In the genomic region with DNA sequence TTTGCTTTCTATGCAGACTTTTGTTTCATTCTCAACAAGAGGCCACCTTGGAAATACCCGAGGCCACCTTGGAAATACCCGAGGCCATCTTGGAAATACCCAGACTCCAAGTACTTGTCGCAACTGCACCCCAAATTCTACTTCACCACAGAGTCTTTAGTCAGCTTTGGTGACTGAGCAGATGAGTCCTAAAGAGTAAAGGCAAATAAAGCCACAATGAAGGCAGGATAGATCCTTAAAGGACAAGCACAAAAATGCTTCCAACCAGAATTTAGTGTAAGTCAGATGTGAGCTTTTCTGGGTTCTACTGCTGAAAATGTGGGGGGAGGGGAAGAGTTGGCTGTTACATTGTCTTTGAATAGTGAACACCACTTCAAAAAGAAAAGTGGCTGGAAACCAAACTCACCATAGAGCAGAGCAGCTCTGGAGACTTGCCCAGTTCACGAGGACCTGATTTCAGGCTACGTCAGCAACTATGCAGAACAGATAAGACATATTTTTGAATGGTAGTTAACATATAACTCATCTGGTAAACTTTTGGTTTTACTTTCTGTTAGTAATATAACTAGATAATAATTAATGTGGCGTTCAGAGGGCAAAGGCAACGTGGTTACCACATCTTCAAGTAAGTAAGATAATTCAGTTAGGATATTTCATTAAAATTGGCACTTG, we compare ENCODE assay signal across 20 mouse cellular contexts. TPM values are rescaled to one million over a fixed set of nuclear protein-coding genes. Genes with fewer than 3 reads are reported as not detected.
DNase-seq lines count a peak whose midpoint lies in the region; ATAC-seq and TF ChIP-seq lines count a peak whose summit lies in the region.
"Had no signal": no experiment of that assay in that cellular context is flagged by ENCODE, and none has a peak within 500 bp of the region (broad histone marks: within the 10 kb centered on the region; RNA-seq: fewer than 3 reads in every experiment).

No protein-coding gene starts in this region.

- no peaks in the 10 kb centered on the region for H3K36me3 ChIP-seq in kidney, embryonic 16.5 days (ENCODE audit: insufficient read depth, low read length)
- no peaks in the 10 kb centered on the region for H3K36me3 ChIP-seq in forebrain, embryonic 10.5 days (replicated peaks)
- H3K36me3 ChIP-seq in midbrain, embryonic 16.5 days (ENCODE audit: control insufficient read depth, insufficient read depth, low read length) = no peaks in the 10 kb centered on the region
- H3K36me3 ChIP-seq: embryonic facial prominence, embryonic 12.5 days; hindbrain, embryonic 12.5 days; liver, embryonic 13.5 days; neural tube, embryonic 15.5 days; stomach, embryonic 15.5 days had no signal

- peak; percentile 11 to 63 for DNase-seq in kidney, adult 8-10 months
- DNase-seq in brain, embryonic 14.5 days (ENCODE audit: low read depth) = peak; percentile 15
- peak; percentile 22 for DNase-seq in kidney, postnatal 14 days
- no peak for DNase-seq in forebrain, embryonic 10.5 days (ENCODE audit: extremely low spot score, low spot score)
- DNase-seq: cerebellum, adult 11 months; cerebellum, postnatal 36 days; layer of hippocampus, postnatal 36 days; left cerebral cortex, postnatal 4 days; liver, embryonic 13.5 days; thymus, postnatal 25 days had no signal

- no peaks in the 10 kb centered on the region for H3K4me1 ChIP-seq in kidney, embryonic 16.5 days (ENCODE audit: insufficient read depth, low read length)
- no peaks in the 10 kb centered on the region for H3K4me1 ChIP-seq in forebrain, embryonic 10.5 days
- H3K4me1 ChIP-seq in midbrain, embryonic 16.5 days (ENCODE audit: control insufficient read depth, insufficient read depth, low read length) = no peaks in the 10 kb centered on the region
- H3K4me1 ChIP-seq: embryonic facial prominence, embryonic 12.5 days; hindbrain, embryonic 12.5 days; liver, embryonic 13.5 days; neural tube, embryonic 15.5 days; stomach, embryonic 15.5 days had no signal

- ATAC-seq in kidney, embryonic 16.5 days (ENCODE audit: low FRiP score, low TSS enrichment) = no peak
- ATAC-seq in CD4-positive, CD25-positive, alpha-beta regulatory T cell, adult 4 months = peak; percentile 83
- no peak for ATAC-seq in monocyte, adult 5-6 weeks (replicated peaks; ENCODE audit: insufficient number of reproducible peaks, low FRiP score, low TSS enrichment, poor library complexity, severe bottlenecking)
- ATAC-seq in midbrain, embryonic 16.5 days = no peak
- ATAC-seq: Patski had no signal

- no peak overlapping the region for H3K4me3 ChIP-seq in kidney, embryonic 16.5 days (ENCODE audit: low read length)
- no peak overlapping the region for H3K4me3 ChIP-seq in forebrain, embryonic 10.5 days
- H3K4me3 ChIP-seq in midbrain, embryonic 16.5 days (ENCODE audit: low read depth, low read length) = no peak overlapping the region
- H3K4me3 ChIP-seq: embryonic facial prominence, embryonic 12.5 days; hindbrain, embryonic 12.5 days; liver, embryonic 13.5 days; neural tube, embryonic 15.5 days; stomach, embryonic 15.5 days had no signal

- no peaks in the 10 kb centered on the region for H3K27me3 ChIP-seq in kidney, embryonic 16.5 days (ENCODE audit: insufficient read depth, low read length)
- H3K27me3 ChIP-seq in forebrain, embryonic 10.5 days (ENCODE audit: poor library complexity, severe bottlenecking) = no peaks in the 10 kb centered on the region
- H3K27me3 ChIP-seq in midbrain, embryonic 16.5 days (ENCODE audit: control insufficient read depth, insufficient read depth, low read depth, low read length) = no peaks in the 10 kb centered on the region
- H3K27me3 ChIP-seq: embryonic facial prominence, embryonic 12.5 days; hindbrain, embryonic 12.5 days; liver, embryonic 13.5 days; neural tube, embryonic 15.5 days; stomach, embryonic 15.5 days had no signal

- H3K4me2 ChIP-seq in kidney, embryonic 16.5 days (replicated peaks; ENCODE audit: low read depth, low read length) = no peak overlapping the region
- H3K4me2 ChIP-seq in midbrain, embryonic 16.5 days (ENCODE audit: low read length) = no peak overlapping the region
- H3K4me2 ChIP-seq: embryonic facial prominence, embryonic 12.5 days; hindbrain, embryonic 12.5 days; liver, embryonic 13.5 days; neural tube, embryonic 15.5 days; stomach, embryonic 15.5 days had no signal

- H3K9ac ChIP-seq in kidney, embryonic 16.5 days (replicated peaks; ENCODE audit: low read length) = no peak overlapping the region
- no peak overlapping the region for H3K9ac ChIP-seq in midbrain, embryonic 16.5 days (ENCODE audit: low read depth, low read length)
- H3K9ac ChIP-seq: embryonic facial prominence, embryonic 12.5 days; hindbrain, embryonic 12.5 days; liver, embryonic 13.5 days; neural tube, embryonic 15.5 days; stomach, embryonic 15.5 days had no signal

- no peak for TF ChIP-seq POLR2A in brain, embryonic 14.5 days (IDR thresholded peaks at IDR 0.05; ENCODE audit: borderline replicate concordance, extremely low read depth, insufficient read depth, insufficient read length, poor library complexity, severe bottlenecking)

- H3K9me3 ChIP-seq in kidney, embryonic 16.5 days (ENCODE audit: low read length) = no peaks in the 10 kb centered on the region
- no peaks in the 10 kb centered on the region for H3K9me3 ChIP-seq in forebrain, embryonic 10.5 days
- no peaks in the 10 kb centered on the region for H3K9me3 ChIP-seq in midbrain, embryonic 16.5 days (replicated peaks; ENCODE audit: control insufficient read depth, low read length, poor library complexity, severe bottlenecking)
- H3K9me3 ChIP-seq: embryonic facial prominence, embryonic 12.5 days; hindbrain, embryonic 12.5 days; liver, embryonic 13.5 days; neural tube, embryonic 15.5 days; stomach, embryonic 15.5 days had no signal

- 82% methylated on average over 7 of the region's 7 CpGs for WGBS in kidney, embryonic 16.5 days
- WGBS in forebrain, embryonic 10.5 days = 89% methylated on average over 7 of the region's 7 CpGs
- 79% methylated on average over 7 of the region's 7 CpGs for WGBS in midbrain, embryonic 16.5 days

- no peak overlapping the region for H3K27ac ChIP-seq in kidney, embryonic 16.5 days (ENCODE audit: low read length)
- H3K27ac ChIP-seq in forebrain, embryonic 10.5 days = no peak overlapping the region
- no peak overlapping the region for H3K27ac ChIP-seq in midbrain, embryonic 16.5 days (ENCODE audit: low read length)
- H3K27ac ChIP-seq: embryonic facial prominence, embryonic 12.5 days; hindbrain, embryonic 12.5 days; liver, embryonic 13.5 days; neural tube, embryonic 15.5 days; stomach, embryonic 15.5 days had no signal

- TF ChIP-seq CTCF in brain, embryonic 14.5 days (IDR thresholded peaks at IDR 0.05; ENCODE audit: borderline replicate concordance, extremely low read depth, insufficient read depth, insufficient read length) = no peak

RNA-seq across cellular contexts. Expression of a gene that starts 34.5 kb away (rescaled TPM):
- polyA plus RNA-seq in kidney, embryonic 16.5 days (2015; fragmentation: Nextera tagmentation; extraction: Ambion mirVana) = 0.06 and 0.19 TPM in 2 replicates
- under 1 TPM in 1 of 2 experiments, not detected in 1; 0.17 TPM for polyA plus RNA-seq in CD4-positive, CD25-positive, alpha-beta regulatory T cell, adult 4 months (2017; shearing (Covaris generic))
- polyA plus RNA-seq in brain, embryonic 14.5 days (2012; rRNA removed) = 0.72 and 1.1 TPM in 2 replicates
- total RNA-seq in monocyte, adult 5-6 weeks (2017) = 131 to 211 TPM (median 188 TPM) in 3 replicates
- polyA plus RNA-seq in forebrain, embryonic 10.5 days (2016; fragmentation: Nextera tagmentation; extraction: Ambion mirVana) = not detected in 2 replicates
- 0.71 and 1.0 TPM in 2 replicates for polyA plus RNA-seq in midbrain, embryonic 16.5 days (2015; fragmentation: Nextera tagmentation; extraction: Ambion mirVana)
- polyA plus RNA-seq: forebrain, embryonic 11.5 days had no signal
